Mouse (Mus musculus) spleen, adult 2 months (tissue): Measurements from ENCODE around the gene E130114P18Rik.

ENCODE experiments used
- CTCF ChIP-seq: fragments of 200-500 bp; IDR thresholded peaks from 2 replicates; pipeline ENCODE4 v1.5.1; 2011; ENCODE audit warnings: mild to moderate bottlenecking, inconsistent platforms; ENCODE audit not compliant: insufficient read depth, insufficient read length, insufficient replicate concordance; ENCODE audit errors: extremely low read depth
- POLR2A ChIP-seq: fragments of 200-500 bp; IDR thresholded peaks from 2 replicates; pipeline ENCODE4 v1.6.1; 2011; ENCODE audit warnings: low read depth, low read length, inconsistent platforms

- TF ChIP-seq CTCF, result no peak
- TF ChIP-seq POLR2A, result no peak
These were observed 49.2 kb upstream of the E130114P18Rik start for GRCm38 (mm10) chr4:97827115-97827514.
